Mouse (Mus musculus): ENCODE measurements around the gene Clic1. TPM values are rescaled to one million over a fixed set of nuclear protein-coding genes. Genes with fewer than 3 reads are reported as not detected.
"Not testable (repeated sequence)": the region's sequence is repeated elsewhere in the genome, so short reads cannot be mapped to it uniquely, and the experiment has no call there.

Clic1 gene
- 100 to 1,000 TPM; 166 to 167 TPM for total RNA-seq (2021)

DNA sequence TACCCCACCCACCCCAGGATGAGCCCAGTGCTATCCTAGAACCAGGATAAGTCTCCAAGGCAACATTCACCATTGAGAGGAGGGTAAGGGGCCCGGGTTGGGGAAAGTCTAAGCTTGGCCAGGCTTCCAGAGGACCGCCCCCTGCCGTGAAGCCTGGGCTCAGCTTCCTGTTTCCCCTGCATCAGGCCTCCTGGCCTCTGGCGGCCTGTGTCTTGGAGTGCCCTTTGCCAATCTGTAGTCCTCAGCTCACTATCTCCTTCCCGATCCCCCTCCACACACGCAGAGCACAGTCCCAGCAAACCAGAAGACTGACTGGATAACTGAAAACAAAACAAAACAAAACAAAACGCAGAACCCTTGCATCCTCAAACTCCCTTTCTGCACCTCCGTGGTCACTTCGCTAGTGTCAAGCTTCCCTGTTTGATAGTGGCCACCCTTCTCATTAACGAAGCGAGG is at the start of gene Clic1:
Gene Clic1 (plus strand): TSS at position 406 of the 456 bp plus-strand sequence.
- peak; percentile 78 for DNase-seq

DNA sequence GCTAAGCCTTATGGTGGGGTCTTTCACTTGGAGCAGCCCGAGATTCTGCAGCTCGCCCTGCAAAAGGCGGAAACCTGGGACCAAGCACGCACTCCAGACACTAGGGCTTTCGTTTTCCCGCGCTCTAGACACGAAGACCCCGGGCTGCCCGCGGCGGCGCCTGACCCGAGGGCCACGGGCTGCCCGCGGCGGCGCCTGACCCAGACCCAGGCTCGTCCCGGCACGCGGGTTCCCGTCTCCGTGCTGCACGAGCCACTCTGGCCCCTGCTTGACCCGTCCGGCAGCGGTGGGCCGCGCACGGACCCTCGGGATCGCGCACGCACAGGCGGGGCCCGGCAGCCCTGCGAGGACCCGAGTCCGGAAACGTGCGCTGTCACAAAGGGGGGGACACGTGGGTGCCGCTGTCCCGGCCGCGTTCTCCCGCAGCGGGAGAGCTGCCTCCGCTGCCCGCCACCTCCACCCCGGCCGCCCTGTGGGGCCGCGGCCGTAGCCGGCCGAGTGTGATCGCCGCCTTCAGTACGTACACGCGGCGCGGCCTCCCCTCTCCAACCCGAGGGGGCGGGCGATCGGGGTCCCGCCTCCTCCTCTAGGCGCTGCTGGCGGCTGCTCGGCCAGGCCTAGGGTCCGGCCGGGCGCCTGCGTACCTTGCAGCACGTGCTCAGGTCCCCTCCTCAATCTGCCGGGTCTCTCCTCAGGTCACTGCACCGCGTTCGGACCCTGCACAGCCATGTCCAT is 48.9 kb upstream of the Clic1 start, which contains the start of gene Vars:
Gene Vars (plus strand): TSS at position 271 of the 735 bp plus-strand sequence.
- peak; percentile 91 for DNase-seq

- DNase-seq = no peak
Measured at GRCm38 (mm10) chr17:35001452-35002152, 48.2 kb upstream of the Clic1 start.

GRCm38 (mm10) chr17:35002153-35002865 is 47.5 kb upstream of the Clic1 start:
- no peak for DNase-seq

GRCm38 (mm10) chr17:35003022-35003838 is 46.5 kb upstream of the Clic1 start:
- DNase-seq = no peak

- DNase-seq = no peak
Measured at GRCm38 (mm10) chr17:35004075-35004717, 45.6 kb upstream of the Clic1 start.

DNA sequence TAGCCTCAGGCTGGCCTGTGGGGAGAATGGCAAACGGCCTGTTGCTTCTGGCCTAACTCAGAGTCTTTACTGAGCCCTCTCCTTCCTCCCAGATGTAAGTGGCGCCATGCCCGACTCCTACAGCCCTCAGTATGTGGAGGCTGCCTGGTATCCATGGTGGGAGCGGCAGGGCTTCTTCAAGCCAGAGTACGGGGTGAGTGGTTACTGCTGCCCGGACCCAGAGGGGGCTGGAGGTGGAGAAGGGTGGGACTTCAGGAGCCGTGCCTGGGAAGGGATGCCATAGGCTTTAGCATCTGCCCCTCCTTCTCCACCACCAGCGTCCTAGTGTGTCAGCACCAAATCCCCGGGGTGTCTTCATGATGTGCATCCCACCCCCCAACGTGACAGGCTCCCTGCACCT is 44.6 kb upstream of the Clic1 start:
- DNase-seq = no peak

- not testable (repeated sequence) for DNase-seq
Measured at GRCm38 (mm10) chr17:35005902-35006301, 43.9 kb upstream of the Clic1 start.

- no peak for DNase-seq
Measured at GRCm38 (mm10) chr17:35007387-35007991, 42.3 kb upstream of the Clic1 start.

GRCm38 (mm10) chr17:35009586-35009985 is 40.2 kb upstream of the Clic1 start:
- no peak for DNase-seq

DNA sequence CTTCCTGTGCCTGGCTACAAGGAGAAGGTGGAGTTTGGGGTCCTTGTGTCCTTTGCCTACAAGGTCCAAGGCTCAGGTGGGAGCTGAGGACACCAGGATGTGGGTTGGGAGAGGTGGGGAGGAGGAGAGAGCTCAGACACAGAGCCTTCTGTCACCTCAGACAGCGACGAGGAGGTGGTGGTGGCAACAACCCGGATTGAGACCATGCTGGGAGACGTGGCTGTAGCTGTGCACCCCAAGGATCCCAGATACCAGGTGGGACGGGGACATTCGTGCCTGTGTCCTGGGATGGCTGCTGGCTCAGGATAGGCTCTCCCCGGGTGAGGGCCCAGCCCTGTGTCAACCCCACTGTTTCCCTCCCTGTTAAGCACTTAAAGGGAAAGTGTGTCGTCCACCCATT is 38.3 kb upstream of the Clic1 start:
- DNase-seq = no peak

DNA sequence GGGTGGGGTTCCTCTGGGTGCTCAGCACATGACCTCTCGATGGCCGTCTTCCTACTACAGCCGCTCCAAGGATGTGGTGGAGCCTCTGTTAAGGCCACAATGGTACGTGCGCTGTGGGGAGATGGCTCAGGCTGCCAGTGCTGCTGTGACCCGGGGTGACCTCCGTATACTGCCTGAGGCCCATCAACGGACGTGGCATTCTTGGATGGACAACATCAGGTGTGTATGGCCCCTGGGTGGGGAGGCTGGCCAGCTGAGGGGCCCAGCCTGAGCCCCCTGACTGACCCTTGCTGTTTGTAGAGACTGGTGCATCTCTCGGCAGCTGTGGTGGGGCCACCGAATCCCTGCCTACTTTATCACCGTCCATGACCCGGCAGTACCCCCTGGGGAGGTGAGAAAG is 37.3 kb upstream of the Clic1 start:
- DNase-seq = no peak

DNA sequence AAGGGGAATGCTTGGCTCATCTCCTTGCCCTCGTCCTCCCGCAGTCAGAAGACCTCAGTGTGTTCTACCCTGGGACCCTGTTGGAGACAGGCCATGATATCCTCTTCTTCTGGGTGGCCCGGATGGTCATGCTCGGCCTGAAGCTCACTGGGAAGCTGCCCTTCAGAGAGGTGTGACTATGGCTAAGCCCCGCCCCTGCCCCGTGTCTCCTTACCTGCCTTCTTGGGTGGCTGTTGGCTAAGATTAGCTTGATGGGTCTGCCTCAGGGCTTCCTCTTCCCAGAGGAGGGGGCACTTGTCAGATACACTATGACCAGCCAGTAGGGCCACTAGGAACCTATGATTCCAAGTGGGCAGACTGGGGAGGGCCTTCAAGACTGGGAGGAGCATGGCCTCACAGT is 36.5 kb upstream of the Clic1 start:
- no peak for DNase-seq

DNA sequence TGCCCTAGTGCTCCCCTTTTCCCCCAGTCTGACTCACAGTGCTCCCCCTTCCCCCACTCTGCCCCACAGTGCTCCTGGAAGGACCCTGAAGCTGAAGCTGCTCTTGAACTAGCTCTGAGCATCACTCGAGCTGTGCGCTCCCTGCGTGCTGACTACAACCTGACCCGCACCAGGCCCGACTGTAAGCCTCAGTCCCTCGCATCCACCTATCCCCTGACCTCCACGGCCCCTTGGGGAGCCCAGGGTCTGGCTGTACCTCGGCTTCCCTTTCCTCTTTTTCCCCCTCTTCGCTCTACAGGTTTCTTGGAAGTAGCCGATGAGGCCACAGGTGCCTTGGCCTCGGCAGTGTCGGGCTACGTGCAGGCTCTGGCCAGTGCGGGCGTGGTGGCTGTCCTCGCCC is 34.5 kb upstream of the Clic1 start:
- DNase-seq = no peak

DNA sequence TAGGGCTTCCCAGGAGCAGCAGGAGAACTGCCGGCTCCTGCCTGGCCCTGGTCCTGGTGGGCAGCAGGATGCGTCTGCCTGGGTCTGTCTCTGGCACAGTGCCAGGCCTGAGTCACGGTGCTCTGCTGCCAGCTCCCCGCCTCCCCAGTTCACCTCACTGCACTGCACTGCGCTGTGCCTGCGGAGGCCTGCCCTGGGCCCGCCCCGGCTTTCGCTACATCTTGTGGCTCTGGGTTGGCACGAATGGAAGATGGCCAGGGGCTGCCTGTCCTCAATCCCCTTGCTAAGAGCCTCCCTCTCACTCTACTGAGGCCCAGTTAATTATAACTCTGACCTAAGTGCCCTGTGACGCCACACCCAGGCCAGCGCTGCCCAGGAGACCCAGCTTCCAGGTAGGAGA is 33.4 kb upstream of the Clic1 start, which contains the start of gene Vwa7:
Gene Vwa7 (plus strand): TSS at position 204 of the 400 bp plus-strand sequence.
- DNase-seq = peak; percentile 72

DNA sequence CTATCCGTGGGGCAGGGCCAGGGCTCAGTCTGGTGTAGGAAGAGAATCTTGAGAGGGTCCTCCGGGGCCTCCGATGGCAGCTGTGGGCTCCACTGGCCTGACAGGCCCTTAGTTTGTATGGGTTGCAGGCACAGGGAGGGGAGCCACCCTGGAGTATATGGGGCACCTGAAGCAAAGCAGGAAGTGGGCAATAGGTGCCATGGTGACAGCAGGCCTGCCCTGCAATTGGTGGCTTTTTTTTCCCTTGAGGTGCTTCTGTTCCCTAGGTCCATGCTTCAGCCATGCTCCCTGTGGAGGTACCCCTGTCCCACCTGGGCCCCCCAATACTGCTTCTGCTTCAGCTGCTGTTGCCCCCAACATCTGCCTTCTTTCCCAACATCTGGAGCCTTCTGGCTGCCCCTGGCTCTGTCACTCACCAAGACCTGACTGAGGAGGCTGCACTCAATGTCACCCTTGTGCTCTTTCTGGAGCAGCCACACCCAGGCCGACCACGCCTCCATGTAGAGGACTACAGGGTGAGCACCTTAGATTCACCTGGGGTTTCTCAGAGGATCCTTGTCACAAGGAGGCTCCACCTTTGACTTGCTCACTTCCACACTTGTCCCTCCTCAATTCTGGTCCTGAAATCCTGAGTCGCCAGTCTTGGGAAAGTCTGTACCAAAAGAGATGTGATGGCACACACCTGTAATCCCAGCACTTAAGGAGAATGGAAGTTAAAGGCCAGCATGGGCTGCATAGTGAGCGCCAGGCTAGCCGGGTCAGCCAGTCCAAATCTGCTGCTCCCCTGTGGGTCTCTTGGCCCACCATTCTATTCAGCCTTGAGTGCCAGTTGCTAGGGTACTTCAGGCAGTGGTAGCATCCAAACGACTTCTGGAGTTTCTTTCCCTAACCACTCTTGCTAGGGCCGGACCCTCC is 32.7 kb upstream of the Clic1 start:
- DNase-seq = no peak

GRCm38 (mm10) chr17:35017706-35018030 is 32.1 kb upstream of the Clic1 start:
- no peak for DNase-seq

GRCm38 (mm10) chr17:35018171-35018570 is 31.6 kb upstream of the Clic1 start:
- DNase-seq = no peak

- DNase-seq = no peak
Measured at GRCm38 (mm10) chr17:35019894-35020293, 29.9 kb upstream of the Clic1 start.

DNA sequence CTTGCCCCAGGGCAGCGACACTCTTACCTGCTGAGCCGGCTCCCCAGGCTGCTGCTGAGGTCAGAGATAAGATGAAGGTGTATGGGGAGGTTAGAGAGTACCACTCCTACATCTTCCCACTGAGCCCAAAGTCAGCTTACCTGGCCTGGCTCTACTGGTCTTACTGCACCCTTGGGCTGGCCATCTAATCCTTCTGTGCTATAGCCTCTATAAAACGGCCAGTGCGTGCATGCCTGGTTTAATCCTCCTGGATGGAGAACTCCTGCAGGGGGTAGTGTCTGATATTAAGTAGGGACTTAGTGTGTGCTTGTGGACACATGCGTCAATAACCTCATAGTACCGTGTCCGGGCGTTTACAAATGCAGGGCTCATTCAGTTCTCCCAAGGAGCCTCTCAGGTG is 29.2 kb upstream of the Clic1 start:
- DNase-seq = no peak
